Mouse (Mus musculus) right cerebral cortex, postnatal 36 days (tissue): ENCODE measurements around the gene Spats2l.

Experiments
- DNase-seq, 2 experiments: peaks; one replicate each; pipeline ENCODE4 v3.0.0; 2022; ENCODE audit warnings: low spot score in 2 of 2, mixed read lengths in 1 of 2

Gene Spats2l

DNA sequence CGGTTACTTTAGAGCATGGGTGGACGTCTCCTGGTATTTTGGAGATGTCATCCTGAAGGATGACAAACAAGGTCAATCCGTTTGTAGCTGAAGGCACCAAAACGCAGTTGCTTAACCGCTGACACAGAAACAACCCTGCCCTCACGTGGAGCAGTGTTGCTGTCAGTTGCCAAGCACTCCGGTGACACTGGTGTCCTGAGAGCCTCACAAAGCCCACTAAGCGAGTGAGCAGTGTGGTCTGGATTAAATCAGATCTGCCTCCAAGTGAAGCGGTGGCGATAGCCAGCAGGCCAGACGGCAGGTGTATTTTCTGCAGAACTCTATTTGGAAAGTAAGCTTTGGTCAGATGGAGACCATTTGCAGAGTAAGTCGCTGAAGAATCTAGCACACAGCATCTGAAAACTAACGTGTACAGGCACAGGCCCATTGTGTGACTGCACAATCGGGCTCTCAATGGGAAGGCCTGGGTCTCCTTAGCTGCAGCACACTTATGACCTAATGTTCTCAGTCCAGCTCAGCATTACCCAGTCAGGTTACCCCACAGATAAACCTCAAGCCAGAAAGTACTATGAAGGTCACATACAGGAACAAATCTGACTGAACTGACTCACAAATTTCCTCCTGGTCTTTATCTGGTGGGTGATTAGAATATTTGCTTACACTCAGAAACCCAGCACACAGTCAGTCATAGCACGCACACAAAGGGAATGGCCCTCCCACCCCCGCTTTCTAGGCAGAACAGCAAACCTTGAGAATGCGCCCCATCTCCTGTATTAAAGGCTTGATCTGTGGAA is 51.2 kb downstream of the Spats2l start:
- DNase-seq: no peak

DNA sequence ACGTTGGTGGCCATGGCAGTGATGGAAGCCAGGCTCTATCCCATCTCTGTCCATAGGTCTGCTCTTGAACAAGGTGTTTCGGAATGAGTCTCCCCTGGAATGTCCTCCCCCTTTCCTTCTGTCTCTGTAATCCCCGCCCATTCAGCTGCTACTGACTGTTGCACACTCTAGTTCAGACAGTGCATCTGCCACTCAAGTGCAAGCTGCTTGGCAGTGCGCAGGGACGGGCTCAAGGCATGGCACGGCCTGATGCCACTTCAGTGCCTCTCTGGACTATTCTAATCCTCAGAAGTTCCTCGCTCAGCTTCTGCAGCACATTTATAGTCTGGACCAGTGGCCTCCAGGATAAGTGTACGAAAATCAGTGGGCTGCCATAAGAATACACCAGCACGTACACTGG is 52.3 kb downstream of the Spats2l start:
- no peak for DNase-seq

DNA sequence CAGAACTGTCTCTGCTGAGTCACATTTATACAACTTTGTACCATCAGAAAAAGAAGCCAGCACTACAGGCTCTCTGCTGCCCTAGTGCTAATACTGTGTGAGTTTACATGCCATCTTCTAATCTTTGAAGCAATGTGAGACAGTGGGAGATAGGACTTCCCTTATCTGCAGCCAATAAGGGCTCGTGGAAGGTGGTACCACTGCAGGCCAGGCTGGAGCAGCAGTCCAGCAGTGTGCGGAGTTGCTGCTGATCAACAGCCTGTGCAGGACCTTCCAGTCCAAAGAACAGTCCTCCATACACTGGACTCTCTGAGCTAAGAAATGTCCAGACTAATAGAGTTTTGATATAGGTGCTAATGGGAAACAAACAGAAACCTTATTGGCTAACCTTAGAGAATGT is 59.2 kb downstream of the Spats2l start:
- no peak for DNase-seq

DNA sequence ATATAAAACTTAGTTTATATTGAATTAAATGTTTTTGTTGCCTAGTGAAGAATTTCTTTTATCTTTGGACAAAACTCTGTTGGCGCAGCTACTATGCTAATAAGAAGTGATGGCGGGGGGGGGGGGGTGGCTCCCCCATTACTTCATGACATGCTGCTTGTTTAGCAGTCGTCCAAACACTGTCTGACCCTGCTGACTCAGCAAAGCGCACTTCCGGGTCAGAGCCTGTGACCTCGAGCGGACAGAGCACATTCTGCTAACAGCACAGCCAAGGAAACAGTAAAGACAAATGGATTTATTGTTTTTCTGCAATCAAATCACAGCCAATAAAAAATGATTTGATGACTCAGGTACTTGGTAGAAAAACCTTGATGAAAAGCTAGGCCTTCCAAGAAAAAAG is 61.2 kb downstream of the Spats2l start:
- DNase-seq: no peak

DNA sequence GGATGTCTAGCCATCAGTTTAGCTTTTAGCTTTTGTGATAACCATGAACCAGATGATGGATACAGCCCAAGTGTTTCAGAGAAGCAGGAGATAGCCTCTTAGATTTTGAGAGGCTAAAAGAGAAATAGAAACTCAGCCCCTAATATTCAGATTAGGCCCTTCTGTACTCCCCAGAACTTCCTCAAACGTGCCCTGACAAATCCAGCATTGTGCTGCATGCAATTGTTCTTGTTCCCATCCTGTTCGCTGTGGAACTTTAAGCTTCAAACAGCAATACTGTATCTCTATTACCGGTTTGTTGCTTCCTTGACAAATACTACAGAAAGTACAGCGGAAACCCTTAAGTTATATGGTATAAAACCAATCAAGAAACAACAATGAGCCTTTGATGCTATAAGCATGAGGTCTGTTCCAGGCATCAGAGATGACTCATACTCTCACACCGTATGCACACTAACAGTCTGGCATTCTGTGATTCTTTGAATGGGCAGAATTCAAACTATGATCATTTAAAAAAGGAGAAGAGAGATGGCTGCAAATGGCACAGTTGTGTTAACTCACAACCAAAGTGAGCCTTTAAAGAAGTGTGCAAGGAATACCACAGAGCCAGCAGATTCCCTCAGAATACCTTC is 62.8 kb downstream of the Spats2l start:
- no peak for DNase-seq

DNA sequence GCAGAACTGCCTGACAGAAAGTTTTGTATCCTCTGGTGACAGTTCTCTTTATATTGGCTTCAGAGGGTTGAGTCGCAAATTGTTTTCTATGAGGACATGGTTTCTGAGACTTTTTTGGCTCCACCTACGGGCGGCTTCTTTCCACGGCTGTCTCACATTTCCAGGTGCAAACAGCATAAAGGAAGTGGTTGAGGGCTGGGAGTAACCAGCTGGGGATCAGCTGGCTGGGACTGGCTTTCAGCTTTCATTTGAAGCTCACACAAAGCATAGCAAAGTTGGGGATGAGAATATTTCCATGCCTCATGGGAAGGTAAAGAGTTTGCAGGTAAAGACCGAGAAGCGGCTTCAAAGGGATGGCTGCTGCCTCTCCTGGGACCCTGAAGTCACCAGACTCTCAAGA is 65.9 kb downstream of the Spats2l start:
- DNase-seq: no peak

DNA sequence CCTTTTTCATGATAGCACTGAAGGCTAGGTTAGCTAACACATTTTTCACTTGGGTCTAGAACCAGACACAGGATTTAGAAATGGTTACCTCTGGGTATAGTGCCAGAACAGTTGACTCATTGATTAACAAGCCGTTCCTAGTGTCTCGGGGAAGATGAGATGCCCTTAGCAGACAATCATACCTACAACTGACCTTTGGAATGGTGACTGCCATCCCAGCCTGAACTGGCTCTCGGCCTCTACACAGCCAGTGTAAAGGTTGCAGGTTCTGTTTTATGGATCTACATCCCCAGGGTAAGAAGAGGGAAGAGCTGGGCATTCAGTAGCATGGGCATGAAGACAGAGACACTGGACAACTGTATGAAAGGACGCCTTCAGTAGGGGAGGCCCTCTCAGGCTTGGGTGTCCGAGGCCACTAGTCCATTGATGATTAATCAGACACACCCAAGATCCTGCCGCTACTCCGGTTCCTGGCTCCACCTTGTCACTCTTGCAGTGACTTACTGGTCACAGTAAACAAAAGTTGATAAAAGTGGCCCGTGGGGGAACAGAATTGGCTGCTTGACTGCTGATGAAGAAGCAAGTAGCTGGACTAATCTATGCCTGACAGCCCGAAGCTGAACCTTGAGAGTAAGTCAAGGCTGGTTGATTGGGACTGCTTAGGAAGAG is 71.2 kb downstream of the Spats2l start:
- no peak for DNase-seq

DNA sequence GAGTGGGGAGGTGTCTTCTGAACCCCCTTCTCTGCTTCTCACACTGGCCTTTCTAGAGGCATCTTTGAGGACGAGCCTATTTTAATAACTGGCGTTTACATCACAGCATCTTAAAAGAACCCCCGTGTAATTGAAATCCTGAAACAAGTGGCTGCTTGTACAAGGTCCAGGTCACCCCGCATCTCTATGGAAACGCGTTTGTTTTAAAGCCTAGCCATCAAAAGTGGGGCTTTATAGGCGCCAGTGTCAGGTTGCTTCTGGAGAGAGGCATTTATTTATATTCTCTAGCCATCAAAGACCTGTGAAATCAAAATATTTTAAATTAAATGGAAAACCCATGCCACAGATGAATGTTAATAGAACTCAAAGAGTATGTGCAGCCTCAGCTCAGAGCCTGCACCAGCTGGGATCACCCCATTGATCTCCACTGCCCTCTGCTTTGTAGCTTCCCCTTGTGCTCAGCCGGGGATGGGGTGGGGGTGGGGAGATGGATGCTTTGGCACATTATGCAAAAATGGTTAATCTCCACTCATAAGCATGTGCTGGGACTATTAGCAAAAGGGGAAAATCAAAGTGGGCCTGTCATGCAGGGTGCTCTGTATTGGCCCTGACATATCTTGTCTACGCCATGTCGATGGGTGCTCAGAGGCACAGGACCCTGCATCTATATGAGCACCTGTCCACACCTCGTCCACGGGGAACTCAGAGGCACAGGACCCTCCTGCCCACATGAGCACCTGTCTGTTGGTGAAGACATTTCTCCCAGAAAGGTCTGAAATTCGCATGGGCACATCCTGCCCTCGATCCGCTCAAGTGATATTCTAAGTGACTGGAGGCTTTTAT is 73.1 kb downstream of the Spats2l start:
- no peak for DNase-seq

DNA sequence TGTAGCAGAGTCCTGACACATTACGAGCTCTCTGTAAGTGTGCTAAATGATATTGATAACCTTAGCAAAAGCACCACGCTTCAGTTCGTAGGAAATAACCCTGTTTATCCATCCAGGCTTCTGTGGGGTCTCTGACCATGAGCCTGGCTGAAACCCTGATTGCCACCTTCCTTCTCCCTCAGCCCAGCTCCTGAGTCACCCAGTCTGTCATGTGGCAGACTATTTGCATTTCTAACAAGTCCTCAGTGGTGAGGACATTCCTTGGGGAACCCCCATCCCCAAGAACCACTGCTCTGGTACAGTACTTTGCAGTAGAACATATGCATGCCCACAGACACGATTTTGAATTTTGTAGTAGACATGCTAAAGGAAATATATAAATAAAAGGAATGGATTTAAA is 75.1 kb downstream of the Spats2l start:
- no peak for DNase-seq

DNA sequence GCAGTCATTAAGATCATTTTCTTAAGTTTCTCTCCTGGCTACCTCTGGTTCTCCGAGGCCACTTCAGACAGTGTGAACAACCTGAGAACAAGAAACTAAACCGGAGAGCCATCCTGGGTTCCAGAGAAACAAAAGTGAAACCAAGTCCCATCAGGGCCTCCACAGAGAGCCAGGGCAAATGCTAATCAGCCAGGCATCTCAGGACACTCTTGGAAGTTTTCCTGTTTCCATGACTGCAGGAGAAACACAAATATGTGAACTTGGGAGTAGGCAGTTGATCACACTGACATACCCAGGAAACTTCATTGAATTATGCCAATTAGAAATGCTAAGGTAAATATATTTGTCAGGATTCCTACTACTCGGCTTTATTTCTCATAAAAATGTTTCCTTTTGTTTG is 76.0 kb downstream of the Spats2l start:
- DNase-seq: no peak

DNA sequence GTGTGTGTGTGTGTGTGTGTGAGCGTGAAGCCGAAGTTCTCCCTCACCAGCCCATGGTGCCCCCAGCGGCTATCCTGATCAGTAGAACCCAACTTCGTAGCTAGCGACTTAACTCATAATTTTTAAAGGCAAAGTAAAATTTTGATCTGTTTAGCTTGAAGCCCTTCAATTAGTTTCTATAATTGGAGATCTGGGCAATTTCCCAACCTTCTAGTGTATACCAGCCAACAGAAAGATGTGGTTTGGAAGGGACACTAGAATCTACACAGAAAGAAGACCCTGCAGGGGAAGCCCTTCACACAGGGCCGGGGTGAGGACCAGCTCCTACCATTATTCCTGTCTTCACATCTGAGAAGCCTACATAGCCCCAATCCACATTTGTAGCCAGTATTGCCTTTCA is 77.9 kb downstream of the Spats2l start:
- no peak for DNase-seq

DNA sequence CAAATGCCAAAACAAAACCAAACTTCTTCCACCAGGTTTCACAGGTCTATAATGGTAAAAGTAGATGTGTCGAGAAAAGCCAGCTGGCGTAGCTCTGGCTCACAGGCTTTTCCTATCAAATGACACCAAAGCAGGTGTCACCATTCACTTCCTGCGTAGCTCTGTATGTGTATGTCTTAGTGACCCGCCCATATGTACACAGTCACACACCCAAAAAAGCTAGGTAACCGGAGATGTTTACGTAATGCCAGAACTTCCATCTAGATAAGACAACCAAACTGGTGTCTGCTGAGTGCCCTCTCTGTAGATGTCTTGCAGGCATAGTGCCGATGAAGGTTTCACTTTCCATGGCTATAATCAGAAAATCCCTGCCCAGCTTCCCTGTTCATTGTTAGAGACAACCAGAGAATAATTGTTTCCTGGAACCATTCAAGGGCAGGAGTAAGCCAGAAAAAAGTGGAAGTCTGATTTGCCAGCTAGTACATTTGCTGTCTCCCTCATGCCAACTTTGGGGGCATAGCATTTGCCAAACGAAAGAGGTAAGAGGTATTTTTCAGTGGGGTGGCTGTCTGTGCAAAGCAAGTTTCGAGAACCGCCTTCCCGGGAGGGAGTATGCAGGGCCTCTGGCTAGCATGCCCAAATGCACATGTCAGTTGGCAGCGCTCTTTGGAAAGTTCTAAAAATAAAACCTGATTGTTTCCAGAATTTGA is 78.8 kb downstream of the Spats2l start:
- DNase-seq: no peak

DNA sequence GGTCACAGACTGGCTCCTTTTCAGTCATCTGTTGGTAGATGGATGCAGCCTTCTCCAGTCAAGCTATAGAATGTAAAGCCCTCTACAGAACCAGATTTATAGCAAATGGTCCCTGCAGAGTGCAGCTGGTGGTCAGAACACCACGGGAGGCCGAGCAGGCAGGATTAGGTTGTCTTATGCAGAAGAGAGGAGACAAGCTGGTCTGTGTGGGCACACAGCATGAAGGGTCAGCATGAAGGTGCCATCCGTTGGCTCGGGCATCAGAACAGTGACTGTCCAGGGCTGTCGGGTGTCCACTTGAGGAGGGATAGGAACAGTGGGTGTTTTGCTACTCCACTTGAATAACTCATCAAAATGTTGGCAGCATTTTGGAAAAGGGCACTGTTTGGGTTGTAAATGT is 83.8 kb downstream of the Spats2l start:
- DNase-seq: no peak

DNA sequence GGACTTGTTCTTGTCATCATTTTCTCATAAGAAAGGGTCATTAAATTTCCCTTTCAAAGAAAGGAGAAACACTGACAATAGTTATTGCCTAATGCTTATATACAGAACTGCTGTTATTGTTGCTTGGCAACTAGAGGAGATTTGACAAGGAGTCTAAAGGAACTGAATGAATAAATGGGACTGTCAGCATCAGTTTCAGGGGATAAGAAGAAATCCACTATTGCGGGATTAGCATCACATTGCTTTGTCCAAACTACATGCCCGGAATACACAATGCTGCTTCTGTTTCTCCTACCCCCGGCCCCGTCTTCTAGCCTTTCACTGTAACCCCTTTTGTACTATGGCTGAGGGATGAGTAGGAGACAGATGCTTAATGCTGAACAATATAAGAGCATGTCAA is 88.1 kb downstream of the Spats2l start:
- no peak for DNase-seq

DNA sequence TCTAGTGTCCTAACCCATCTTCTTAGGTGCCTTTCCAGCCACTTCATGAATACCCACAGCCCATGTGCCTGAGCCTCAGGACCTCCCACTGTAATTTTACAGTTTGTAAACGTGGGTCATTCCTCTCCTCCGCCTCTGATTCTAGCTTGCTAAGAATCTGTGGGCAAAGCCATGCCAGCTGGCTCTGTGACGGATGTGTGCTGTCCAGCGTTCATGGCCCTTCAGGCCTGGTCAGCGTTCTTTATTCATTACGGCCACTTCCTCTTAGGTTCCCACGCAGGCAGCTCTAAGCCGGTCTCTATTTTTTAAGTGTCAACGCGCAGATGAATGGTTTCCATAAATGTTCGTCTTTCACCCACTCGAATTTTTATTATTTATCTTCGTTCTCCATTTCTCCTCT is 94.7 kb downstream of the Spats2l start:
- no peak for DNase-seq

DNA sequence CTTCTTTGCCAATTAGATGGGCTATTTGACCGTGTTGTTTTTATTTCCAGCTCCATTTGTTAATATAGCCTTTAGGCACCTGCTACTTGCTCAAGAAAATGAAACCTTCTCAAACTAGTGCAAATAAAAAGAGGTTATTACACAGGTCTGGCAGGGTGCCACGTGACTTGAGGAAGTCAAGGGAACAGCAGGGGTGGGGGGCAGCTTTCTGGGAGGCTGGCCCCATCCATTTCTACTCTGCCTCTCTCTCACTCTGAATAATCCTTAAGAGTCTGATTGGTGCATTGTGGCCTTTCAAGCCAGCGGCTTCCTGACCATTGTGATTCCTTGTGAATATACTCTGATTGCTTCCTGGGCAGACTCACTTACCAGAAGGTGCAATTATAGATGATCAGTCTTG is 98.0 kb downstream of the Spats2l start:
- DNase-seq: no peak

DNA sequence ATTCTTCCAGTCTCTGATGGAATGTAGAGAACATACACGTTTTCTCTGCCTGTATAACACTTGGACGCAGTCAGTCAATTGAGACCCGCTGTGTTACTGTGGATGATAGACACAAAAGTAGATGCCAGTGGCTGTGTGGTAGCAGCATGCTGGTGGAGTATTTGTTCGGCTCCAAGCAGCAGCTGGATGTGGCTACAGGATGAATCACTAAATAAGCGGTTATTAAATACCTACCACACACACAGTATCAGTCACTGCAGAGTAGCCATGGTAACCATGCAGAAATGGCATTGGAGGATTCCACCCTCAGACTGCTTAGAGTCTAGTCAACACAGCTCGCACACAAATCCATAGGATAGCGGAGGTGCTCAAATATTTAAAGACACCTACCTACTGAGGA is 100.0 kb downstream of the Spats2l start:
- DNase-seq: no peak

DNA sequence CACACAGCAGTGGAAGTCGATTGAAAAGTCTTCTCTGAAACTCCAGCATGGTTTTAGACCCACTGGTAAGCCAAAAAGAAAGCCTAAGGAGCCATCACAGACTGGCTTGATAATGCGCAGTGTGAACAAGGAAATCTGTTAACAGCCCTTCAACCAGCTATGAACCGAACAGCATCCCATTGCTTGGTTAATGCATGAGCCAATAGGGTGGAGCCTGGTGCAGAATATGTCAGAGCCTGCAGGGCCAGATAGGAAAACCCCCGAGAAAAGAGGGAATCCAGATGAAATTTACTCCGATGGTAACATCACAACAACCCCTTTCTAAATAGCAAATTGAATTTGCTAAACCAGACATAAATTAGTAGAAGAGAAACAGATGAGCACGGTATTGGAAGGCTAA is 101.1 kb downstream of the Spats2l start:
- no peak for DNase-seq

DNA sequence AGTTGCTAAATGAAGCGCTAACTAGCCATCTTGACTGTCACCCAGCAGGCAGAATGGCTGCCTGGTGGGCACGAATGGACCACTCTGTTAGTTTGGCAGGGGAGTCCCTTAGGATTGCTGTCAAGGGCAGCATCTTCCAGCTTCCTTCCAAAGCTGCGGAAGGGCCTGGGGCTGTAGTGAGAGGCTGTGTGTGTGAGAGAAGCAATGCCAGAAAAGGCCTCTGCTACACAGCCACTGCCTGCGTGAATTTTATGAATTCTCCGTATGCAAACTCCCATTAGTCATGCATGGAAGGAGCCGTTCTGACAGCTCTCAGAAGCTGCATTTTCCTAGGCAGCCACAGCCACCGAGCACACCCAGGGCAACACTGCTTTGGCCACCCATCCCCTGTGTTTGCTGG is 101.5 kb downstream of the Spats2l start:
- DNase-seq: no peak

DNA sequence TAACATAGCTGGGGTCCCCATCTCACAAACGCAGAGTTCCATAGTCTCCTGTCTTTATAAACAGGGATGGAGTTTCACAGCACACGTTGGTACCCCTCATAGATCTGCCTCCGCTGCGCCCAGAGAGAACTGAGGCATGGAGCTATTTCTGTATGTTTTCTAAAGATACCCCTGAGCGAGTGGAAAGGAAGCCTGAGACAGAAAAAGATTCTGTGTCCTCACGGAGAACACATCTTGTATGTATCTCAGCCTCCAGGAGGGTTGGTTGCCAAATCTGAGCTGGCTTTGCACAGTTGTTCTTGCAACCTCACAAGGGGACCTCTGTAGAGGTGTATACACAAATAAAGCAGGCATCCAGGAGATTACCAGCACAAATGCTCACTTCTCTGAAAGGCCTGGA is 105.0 kb downstream of the Spats2l start:
- peak in 1 of 2 experiments; percentile 47 for DNase-seq

DNA sequence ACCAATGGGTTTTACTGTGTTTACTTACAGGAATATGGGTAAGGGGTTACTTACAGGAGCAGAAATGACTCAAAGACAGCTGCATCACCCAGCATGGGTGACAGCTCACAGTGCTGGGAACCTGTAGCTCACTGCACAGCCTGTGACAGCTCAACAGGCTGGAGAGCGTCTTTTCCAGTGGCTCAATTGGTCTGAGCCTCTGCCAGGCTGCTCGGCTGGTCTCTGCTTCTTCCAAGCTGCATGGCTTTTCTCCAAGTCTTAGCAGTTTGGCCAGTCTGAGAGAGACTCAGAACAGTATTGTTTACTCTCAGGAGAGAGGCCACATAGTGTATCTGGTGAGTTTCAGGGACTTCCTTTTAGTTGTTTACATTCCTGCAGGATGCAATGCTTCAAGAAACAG is 110.9 kb downstream of the Spats2l start:
- no peak for DNase-seq

DNA sequence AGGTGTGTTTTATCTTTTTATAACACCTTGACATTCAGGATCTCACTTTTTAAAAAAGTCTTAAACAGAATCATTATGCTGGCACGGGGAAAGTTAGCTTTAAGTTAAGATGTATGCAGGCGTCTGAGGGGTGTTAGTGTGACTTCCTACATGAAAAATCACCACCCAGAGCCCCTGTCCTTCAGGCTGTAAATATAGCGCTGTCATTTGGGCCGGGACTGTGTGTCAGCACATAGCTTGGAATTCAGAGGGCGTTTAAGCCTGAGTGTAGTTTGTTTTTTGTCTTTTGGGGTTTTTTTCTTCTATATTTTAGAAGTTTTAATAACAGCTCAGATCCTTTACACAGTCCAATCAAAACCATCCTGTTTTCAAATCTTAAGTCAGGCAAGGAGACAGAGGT is 115.8 kb downstream of the Spats2l start:
- no peak for DNase-seq
